Mouse (Mus musculus) ovary, postnatal 10 days (tissue): Measurements from ENCODE around the gene Foxn1.

Experiments
- DNase-seq: peaks from one replicate; pipeline ENCODE4 v3.0.0; 2022; ENCODE audit warnings: low spot score

Gene Foxn1

GRCm38 (mm10) chr11:78400936-78401335 is 14.6 kb upstream of the Foxn1 start:
- DNase-seq = no peak

GRCm38 (mm10) chr11:78399680-78400079 is 13.3 kb upstream of the Foxn1 start:
- DNase-seq = peak; percentile 52

GRCm38 (mm10) chr11:78398212-78398611 is 11.9 kb upstream of the Foxn1 start:
- DNase-seq = no peak

DNA sequence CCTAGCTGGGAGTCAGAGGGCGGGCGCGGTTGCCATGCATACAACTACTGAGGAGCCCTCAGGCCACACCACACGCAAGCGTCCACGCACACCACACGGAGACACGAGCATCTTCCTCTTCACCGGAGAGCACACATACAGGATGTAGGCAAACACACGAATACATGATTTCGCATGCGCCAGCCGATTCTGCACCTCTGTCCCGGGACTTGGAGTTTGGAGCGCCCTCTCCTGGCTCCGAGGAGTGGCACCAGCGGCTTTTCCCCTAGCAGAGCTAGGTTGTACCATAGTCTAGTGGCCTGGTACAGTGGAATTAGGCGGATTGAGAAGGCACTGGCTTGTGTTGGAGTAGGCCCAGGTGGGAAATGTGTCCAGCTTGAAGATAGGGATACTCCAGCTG is 11.0 kb upstream of the Foxn1 start:
- peak; percentile 36 for DNase-seq

- no peak for DNase-seq
Measured at GRCm38 (mm10) chr11:78396950-78397349, 10.6 kb upstream of the Foxn1 start.

GRCm38 (mm10) chr11:78392728-78393127 is 6.4 kb upstream of the Foxn1 start:
- no peak for DNase-seq

GRCm38 (mm10) chr11:78385776-78386175 is 582 bp downstream of the Foxn1 start:
- no peak for DNase-seq

- no peak for DNase-seq
Measured at GRCm38 (mm10) chr11:78382701-78383100, 3.7 kb downstream of the Foxn1 start.

GRCm38 (mm10) chr11:78382286-78382685 is 4.1 kb downstream of the Foxn1 start:
- DNase-seq = no peak

GRCm38 (mm10) chr11:78380996-78381395 is 5.4 kb downstream of the Foxn1 start:
- DNase-seq = no peak

- DNase-seq = no peak
Measured at GRCm38 (mm10) chr11:78380351-78380750, 6.0 kb downstream of the Foxn1 start.

GRCm38 (mm10) chr11:78377549-78378159 is 8.7 kb downstream of the Foxn1 start:
- no peak for DNase-seq

DNA sequence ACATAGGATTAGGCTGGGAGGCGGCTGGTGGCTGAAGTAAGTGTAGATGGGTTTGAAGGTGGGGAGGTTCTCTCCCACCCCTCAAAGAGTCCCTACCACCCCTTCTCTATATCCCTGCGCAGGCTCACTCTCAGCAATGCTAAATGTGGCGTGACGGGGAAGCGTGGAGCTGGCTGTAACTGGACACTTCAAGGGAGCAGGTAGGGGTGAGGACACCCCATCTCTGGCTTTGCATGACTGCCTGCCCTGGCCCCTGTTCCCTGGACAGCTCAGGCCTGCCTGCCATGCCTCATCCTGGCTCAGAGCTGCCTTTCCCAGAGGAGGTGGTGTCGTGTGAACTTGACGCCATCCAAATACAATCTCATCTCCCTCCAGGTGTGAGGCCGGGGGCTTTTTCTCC is 12.2 kb downstream of the Foxn1 start:
- no peak for DNase-seq

DNA sequence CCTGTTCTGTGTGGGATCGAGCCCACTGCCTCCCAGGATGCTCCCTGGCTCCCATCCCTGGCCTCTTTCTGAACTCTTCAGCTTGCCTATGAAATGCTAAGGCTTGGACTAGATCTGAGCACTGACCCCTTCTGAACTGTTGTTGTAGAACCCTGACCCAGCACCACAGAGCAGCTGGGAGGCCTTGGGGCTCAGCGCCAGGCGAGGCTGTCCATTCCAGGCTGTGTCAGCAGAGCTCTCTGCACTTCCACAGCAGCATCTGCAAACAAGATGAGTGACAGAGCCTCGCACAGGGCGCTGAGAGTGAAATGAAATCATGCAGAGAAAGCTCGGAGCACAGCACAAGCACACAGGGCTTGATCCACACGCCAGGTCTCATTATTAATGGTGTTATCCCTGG is 13.7 kb downstream of the Foxn1 start:
- DNase-seq = no peak

- no peak for DNase-seq
Measured at GRCm38 (mm10) chr11:78372166-78372565, 14.2 kb downstream of the Foxn1 start.

DNA sequence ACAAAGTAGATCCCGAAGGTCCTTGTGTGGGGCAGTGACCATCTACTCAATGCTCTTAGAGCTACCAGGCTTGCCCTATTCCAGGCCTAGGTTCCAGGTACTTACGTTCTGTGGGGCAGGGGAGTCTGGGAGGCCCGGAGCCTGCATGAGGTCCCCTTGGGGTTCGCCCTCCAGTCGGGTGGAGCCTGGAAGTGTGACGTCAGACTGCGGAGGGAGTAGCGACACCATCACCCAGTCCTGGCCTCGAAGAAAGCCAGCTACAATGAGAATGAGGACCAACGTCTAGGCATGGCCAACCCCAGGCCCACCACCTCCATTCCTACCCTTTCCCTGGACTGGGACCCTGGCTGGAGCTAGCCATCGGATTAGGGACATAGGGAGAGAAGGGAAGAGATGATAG is 14.6 kb downstream of the Foxn1 start:
- no peak for DNase-seq

DNA sequence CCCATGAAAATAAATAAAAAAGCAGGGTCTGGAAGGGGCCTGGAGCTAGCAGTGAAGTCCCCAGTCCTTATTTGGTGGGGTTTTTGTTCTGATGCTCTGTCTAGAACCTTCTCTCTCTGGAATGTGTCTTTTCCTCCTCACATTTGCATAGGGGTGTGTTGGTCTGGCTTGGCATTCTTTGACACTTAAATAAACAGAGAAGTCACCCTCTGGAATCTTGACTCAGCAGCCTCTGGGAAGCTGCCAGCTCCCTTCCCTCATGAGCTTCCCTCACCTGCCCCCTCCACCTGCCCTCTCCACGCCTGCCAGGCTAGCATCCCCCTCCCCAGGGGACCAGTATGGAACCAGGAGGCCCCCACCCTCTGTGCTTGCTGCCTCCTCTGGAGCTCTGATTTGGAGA is 16.0 kb downstream of the Foxn1 start:
- DNase-seq = no peak

GRCm38 (mm10) chr11:78367456-78368225 is 18.7 kb downstream of the Foxn1 start:
- DNase-seq = no peak

DNA sequence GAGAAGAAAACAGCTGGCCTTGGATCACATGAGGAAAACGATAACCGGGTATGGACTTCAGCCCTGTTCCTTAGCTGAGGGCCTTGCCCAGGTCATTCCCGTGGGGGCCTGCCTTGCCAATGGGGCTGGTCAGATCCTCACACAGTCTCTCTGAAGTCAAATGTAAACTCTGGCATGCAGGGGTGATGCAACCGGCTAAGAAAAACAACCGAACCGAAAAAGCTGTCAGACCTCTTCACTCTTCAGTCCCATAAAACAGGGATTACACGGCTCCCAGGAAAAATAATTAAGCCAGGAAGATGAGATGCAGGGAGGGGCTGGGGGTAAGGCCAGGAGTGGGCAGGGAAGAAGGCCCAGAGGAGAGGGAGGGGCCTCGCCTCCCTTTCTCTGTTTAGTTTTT is 22.3 kb downstream of the Foxn1 start:
- DNase-seq = no peak

DNA sequence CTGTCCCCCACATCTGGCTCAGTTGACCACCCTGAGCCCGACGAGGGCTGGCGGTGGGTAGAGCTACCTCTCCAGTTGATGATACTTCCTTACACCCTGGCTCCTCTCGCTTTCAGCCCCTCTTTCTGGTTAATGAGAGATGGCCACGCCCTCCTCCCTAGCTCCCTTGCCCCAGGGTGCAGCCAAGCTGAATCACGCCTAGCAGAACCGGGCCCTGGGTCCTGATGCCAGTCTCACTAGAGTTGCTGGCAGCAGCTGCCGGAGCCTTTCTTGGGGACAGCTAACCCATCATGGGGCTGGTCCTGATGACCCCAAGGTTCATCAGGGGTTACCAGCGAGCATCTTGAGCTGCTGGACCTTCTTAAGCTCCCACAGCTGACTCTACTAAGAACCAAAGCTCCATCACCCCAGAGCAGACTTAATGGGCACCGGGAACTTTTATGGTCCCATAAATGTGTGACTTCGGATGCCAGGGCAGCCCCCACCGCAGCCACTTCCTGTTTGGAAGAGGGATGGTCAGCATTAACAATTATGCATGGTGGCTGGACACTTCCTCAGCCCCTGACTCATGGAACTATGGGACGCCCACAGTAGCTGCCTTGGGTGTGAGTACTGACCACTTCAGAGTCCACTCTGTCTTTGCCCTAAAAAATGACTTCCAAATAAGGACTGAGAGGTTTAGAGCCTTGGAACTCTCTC is 22.9 kb downstream of the Foxn1 start:
- DNase-seq = no peak

GRCm38 (mm10) chr11:78360789-78361131 is 25.6 kb downstream of the Foxn1 start:
- no peak for DNase-seq

- DNase-seq = no peak
Measured at GRCm38 (mm10) chr11:78360125-78360788, 26.1 kb downstream of the Foxn1 start.
